14 mouse cellular contexts compared by ENCODE assay signal in the genomic region with DNA sequence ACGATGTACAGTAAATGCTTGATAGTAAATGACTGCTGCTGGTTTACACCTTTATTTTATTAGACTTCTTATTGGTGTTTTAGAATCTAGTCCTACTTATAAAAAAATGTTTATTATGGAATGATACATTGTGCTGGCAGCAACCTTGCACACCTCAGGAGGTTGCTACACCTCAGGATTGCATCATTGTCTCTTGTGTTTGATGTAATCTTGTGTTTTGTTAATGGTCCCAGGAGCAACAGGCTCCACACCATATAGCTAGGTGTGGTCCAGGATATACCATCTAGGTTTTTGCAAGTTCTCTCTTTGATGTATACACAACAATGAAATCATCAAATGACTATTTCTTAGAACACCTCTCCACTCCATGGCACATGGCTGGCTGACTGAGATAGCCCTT.
"Had no signal": no experiment of that assay in that cellular context is flagged by ENCODE, and none has a peak within 500 bp of the region (broad histone marks: within the 10 kb centered on the region; RNA-seq: fewer than 3 reads in every experiment).

No protein-coding gene starts in this region.

- DNase-seq: layer of hippocampus, adult 9-11 months; layer of hippocampus, postnatal 36 days; lung, embryonic 14.5 days; lung, postnatal 10 days; lung, postnatal 4 days; midbrain, embryonic 14.5 days; spleen, adult 18-20 months; thymus, postnatal 25 days had no signal

- H3K27ac ChIP-seq: kidney, postnatal 0 days; limb, embryonic 15.5 days; midbrain, embryonic 10.5 days; neural tube, embryonic 12.5 days had no signal

- ATAC-seq: intestine, embryonic 16.5 days had no signal

- H3K9ac ChIP-seq: limb, embryonic 15.5 days; lung, embryonic 14.5 days; neural tube, embryonic 12.5 days had no signal

- H3K36me3 ChIP-seq: limb, embryonic 15.5 days; midbrain, embryonic 10.5 days; neural tube, embryonic 12.5 days had no signal

- H3K9me3 ChIP-seq: limb, embryonic 15.5 days; midbrain, embryonic 10.5 days; neural tube, embryonic 12.5 days had no signal

- H3K27me3 ChIP-seq: limb, embryonic 15.5 days; neural tube, embryonic 12.5 days had no signal

- H3K4me2 ChIP-seq: limb, embryonic 15.5 days; lung, embryonic 14.5 days; neural tube, embryonic 12.5 days had no signal

- H3K4me3 ChIP-seq: limb, embryonic 15.5 days; midbrain, embryonic 10.5 days; myocyte; neural tube, embryonic 12.5 days had no signal
